Mouse (Mus musculus): ENCODE measurements around the gene Slc41a2. TPM values are rescaled to one million over a fixed set of nuclear protein-coding genes. Genes with fewer than 3 reads are reported as not detected.

Slc41a2 gene
- polyA plus RNA-seq, 1 experiment from 2014 or later, result 2.6 TPM

GRCm38 (mm10) chr10:83242106-83242686 is 95.5 kb downstream of the Slc41a2 start:
- Histone ChIP-seq H3K4me3 (no peak overlapping the region), H3K9ac (no peak overlapping the region), H3K27ac (no peak overlapping the region), H3K36me3 (no peaks in the 10 kb centered on the region), H3K27me3 (replicated peaks) (no peaks in the 10 kb centered on the region), H3K4me1 (peaks cover 9% of the 10 kb centered on the region; the same call in 1 of the 2 replicates), H3K4me2 (replicated peaks) (no peak overlapping the region), H3K9me3 (no peaks in the 10 kb centered on the region)
- no peak for ATAC-seq (ENCODE audit: low FRiP score, low read depth)
- 70% methylated on average over 11 of the region's 11 CpGs for WGBS

DNA sequence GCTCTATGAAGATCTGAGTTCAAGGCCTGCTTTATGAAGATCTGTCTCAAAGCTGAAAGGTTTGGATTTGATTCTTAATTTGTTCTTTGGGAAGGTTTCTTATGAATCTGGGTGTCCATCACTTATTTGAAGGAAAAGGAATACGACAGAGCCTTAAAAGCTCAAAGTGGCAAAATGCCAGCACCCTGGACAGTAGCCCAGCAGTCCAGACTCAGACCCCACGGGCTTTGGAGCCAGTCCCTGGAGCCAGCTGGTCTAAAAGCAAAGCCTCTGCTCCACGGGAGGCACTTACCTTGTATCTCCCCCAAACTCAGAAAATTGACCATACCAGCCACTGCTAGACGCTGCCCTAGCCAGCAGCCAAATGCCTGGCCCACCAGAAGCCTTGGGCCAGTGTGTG is 103.3 kb downstream of the Slc41a2 start:
- H3K27me3 ChIP-seq (replicated peaks), result no peaks in the 10 kb centered on the region
- 63% methylated on average over 4 of the region's 4 CpGs for WGBS
- no peak for ATAC-seq (ENCODE audit: low FRiP score, low read depth)
- no peaks in the 10 kb centered on the region for H3K9me3 ChIP-seq
- no peaks in the 10 kb centered on the region for H3K36me3 ChIP-seq
- H3K4me2 ChIP-seq (replicated peaks), result no peak overlapping the region
- H3K27ac ChIP-seq, result no peak overlapping the region
- H3K4me3 ChIP-seq, result no peak overlapping the region
- H3K9ac ChIP-seq, result no peak overlapping the region
- no peaks in the 10 kb centered on the region for H3K4me1 ChIP-seq

- Histone ChIP-seq H3K4me2 (replicated peaks) (no peak overlapping the region), H3K9ac (no peak overlapping the region)
- 91% methylated on average over 3 of the region's 3 CpGs for WGBS
These were observed 103.7 kb downstream of the Slc41a2 start for GRCm38 (mm10) chr10:83233967-83234366.

GRCm38 (mm10) chr10:83228626-83229025 is 109.1 kb downstream of the Slc41a2 start:
- H3K27me3 ChIP-seq (replicated peaks), result no peaks in the 10 kb centered on the region
- no peak overlapping the region for H3K27ac ChIP-seq
- no peak overlapping the region for H3K9ac ChIP-seq
- no peaks in the 10 kb centered on the region for H3K9me3 ChIP-seq
- no peaks in the 10 kb centered on the region for H3K4me1 ChIP-seq
- H3K36me3 ChIP-seq, result no peaks in the 10 kb centered on the region
- 88% methylated on average over 4 of the region's 4 CpGs for WGBS
- ATAC-seq (ENCODE audit: low FRiP score, low read depth), result no peak
- H3K4me2 ChIP-seq (replicated peaks), result no peak overlapping the region
- no peak overlapping the region for H3K4me3 ChIP-seq

More at GRCm38 (mm10) chr10:83233967-83234366, 103.7 kb downstream of the Slc41a2 start:
- no peak for ATAC-seq (ENCODE audit: low FRiP score, low read depth)
- no peak overlapping the region for H3K27ac ChIP-seq
- no peaks in the 10 kb centered on the region for H3K27me3 ChIP-seq (replicated peaks)
- no peaks in the 10 kb centered on the region for H3K9me3 ChIP-seq
- H3K4me1 ChIP-seq, result no peaks in the 10 kb centered on the region
- H3K36me3 ChIP-seq, result no peaks in the 10 kb centered on the region
- no peak overlapping the region for H3K4me3 ChIP-seq

- no peak overlapping the region for H3K9ac ChIP-seq
- H3K4me2 ChIP-seq (replicated peaks), result no peak overlapping the region
- H3K4me1 ChIP-seq, result no peaks in the 10 kb centered on the region
- no peaks in the 10 kb centered on the region for H3K9me3 ChIP-seq
- ATAC-seq (ENCODE audit: low FRiP score, low read depth), result no peak
- no peak overlapping the region for H3K27ac ChIP-seq
- H3K36me3 ChIP-seq, result no peaks in the 10 kb centered on the region
- whole genome bisulfite sequencing, result 45% methylated on average over 3 of the region's 3 CpGs
- H3K27me3 ChIP-seq (replicated peaks), result no peaks in the 10 kb centered on the region
- H3K4me3 ChIP-seq, result no peak overlapping the region
These were observed 112.7 kb downstream of the Slc41a2 start for GRCm38 (mm10) chr10:83224999-83225398.

DNA sequence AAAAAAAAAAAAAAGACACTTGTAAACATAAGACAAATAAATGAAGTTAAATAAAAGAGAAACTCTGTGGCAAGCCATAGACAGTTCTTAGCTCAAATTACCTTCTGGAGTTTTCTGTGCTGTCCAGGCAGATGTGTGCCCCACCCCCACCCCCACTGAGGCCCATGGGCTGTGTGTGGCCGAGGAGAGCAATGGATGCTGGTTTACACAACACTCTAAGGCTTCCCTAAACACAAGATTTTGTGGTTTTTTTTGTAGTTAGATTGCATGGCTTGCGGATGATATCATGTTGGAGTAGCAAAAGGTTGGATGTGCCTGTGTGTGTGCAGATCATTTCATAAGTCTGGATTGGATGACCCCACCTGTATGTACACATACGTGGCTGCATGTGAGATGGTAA is 116.8 kb downstream of the Slc41a2 start:
- 88% methylated on average over 3 of the region's 3 CpGs for WGBS
- H3K9me3 ChIP-seq, result no peaks in the 10 kb centered on the region

GRCm38 (mm10) chr10:83220217-83220616 is 117.5 kb downstream of the Slc41a2 start:
- no peak overlapping the region for H3K4me3 ChIP-seq
- H3K27me3 ChIP-seq (replicated peaks), result no peaks in the 10 kb centered on the region
- H3K4me2 ChIP-seq (replicated peaks), result no peak overlapping the region
- no peaks in the 10 kb centered on the region for H3K36me3 ChIP-seq
- H3K9ac ChIP-seq, result no peak overlapping the region
- no peak overlapping the region for H3K27ac ChIP-seq
- 88% methylated on average over 10 of the region's 10 CpGs for WGBS
- no peaks in the 10 kb centered on the region for H3K4me1 ChIP-seq
- no peaks in the 10 kb centered on the region for H3K9me3 ChIP-seq
- ATAC-seq (ENCODE audit: low FRiP score, low read depth), result no peak

More for the DNA sequence above, 116.8 kb downstream of the Slc41a2 start:
- H3K27ac ChIP-seq, result no peak overlapping the region
- no peak overlapping the region for H3K9ac ChIP-seq
- no peaks in the 10 kb centered on the region for H3K36me3 ChIP-seq
- no peak for ATAC-seq (ENCODE audit: low FRiP score, low read depth)
- no peaks in the 10 kb centered on the region for H3K4me1 ChIP-seq
- no peak overlapping the region for H3K4me3 ChIP-seq
- no peaks in the 10 kb centered on the region for H3K27me3 ChIP-seq (replicated peaks)
- H3K4me2 ChIP-seq (replicated peaks), result no peak overlapping the region

DNA sequence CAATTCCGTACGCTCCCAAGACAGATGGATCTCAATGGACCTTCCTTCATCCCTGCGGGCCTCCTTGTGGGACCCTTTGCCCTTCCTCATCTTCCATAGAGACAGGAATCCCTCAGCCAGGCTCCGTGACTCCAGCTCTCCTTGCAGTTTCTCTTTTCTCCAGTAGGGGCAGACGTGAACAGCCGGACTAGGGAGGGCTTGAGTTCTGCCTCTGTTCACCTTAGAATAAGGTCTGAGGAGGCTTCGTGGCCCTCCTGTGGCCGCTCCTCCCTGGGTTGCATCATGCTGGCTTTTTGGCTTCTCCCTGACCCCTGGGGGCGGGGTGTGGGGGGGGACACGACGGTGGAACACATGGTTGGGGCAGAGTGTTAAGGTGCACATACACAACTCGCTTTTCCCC is 118.0 kb downstream of the Slc41a2 start:
- Histone ChIP-seq H3K27ac (no peak overlapping the region), H3K4me1 (no peaks in the 10 kb centered on the region), H3K9ac (no peak overlapping the region), H3K4me3 (no peak overlapping the region), H3K4me2 (replicated peaks) (no peak overlapping the region), H3K9me3 (no peaks in the 10 kb centered on the region), H3K27me3 (replicated peaks) (no peaks in the 10 kb centered on the region), H3K36me3 (no peaks in the 10 kb centered on the region)
- ATAC-seq (ENCODE audit: low FRiP score, low read depth), result 0 out of 2 replicates have a peak, but pooled peaks have one; percentile 7
- WGBS, result 28% methylated on average over 12 of the region's 12 CpGs

GRCm38 (mm10) chr10:83218778-83219177 is 118.9 kb downstream of the Slc41a2 start:
- no peak for ATAC-seq (ENCODE audit: low FRiP score, low read depth)
- Histone ChIP-seq H3K36me3 (no peaks in the 10 kb centered on the region), H3K4me3 (no peak overlapping the region), H3K27me3 (replicated peaks) (no peaks in the 10 kb centered on the region), H3K4me1 (no peaks in the 10 kb centered on the region), H3K9me3 (no peaks in the 10 kb centered on the region), H3K27ac (no peak overlapping the region), H3K4me2 (replicated peaks) (no peak overlapping the region), H3K9ac (no peak overlapping the region)
- 46% methylated on average over 2 of the region's 2 CpGs for WGBS

GRCm38 (mm10) chr10:83217256-83217655 is 120.4 kb downstream of the Slc41a2 start:
- H3K4me2 ChIP-seq (replicated peaks), result no peak overlapping the region
- H3K4me1 ChIP-seq, result no peaks in the 10 kb centered on the region
- H3K27me3 ChIP-seq (replicated peaks), result no peaks in the 10 kb centered on the region
- H3K27ac ChIP-seq, result no peak overlapping the region
- ATAC-seq (ENCODE audit: low FRiP score, low read depth), result no peak
- H3K4me3 ChIP-seq, result no peak overlapping the region
- H3K36me3 ChIP-seq, result no peaks in the 10 kb centered on the region
- 80% methylated on average over 5 of the region's 5 CpGs for WGBS
- H3K9ac ChIP-seq, result no peak overlapping the region
- no peaks in the 10 kb centered on the region for H3K9me3 ChIP-seq

DNA sequence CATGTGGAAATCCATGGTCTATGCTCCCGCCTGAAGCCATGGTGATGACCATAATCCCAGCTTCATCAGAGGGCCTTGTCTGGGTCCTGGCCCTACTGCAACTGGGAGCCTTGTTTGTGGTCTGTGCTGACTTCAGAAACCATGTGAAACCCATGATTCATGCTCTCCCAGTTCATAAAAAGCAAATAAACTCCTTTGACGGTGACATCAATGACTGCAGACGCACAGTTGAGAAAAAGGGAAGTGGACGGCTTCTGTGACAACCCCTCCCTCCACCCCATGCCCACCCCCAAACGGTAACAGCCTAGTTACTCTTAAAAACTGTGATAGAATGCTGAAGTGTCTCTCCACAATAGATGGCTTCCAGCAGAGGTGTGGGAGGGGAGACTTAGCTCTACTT is 122.1 kb downstream of the Slc41a2 start:
- Histone ChIP-seq H3K4me1 (no peaks in the 10 kb centered on the region), H3K9me3 (no peaks in the 10 kb centered on the region), H3K4me3 (no peak overlapping the region), H3K27ac (no peak overlapping the region), H3K36me3 (no peaks in the 10 kb centered on the region), H3K9ac (no peak overlapping the region), H3K27me3 (replicated peaks) (no peaks in the 10 kb centered on the region), H3K4me2 (replicated peaks) (no peak overlapping the region)
- 70% methylated on average over 5 of the region's 5 CpGs for WGBS
- no peak for ATAC-seq (ENCODE audit: low FRiP score, low read depth)

DNA sequence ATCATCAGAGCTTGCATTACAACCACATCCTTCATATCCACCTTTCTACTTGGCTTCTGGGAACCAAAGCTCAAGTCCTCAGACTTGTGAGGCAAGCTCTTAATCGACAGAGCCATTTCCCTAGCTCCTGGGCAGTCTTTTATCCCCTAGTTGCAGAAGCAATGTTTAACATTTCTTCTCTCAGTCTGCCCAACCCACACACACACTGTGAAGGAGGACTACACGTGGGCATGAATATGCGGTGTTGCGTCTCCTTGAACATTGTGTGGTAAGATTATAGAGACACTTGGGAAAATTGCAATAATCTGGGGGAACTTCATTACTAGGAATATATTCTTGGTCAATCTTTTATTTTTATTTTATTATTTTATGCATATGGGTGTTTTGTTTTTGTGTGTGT is 125.1 kb downstream of the Slc41a2 start:
- H3K27me3 ChIP-seq (replicated peaks), result no peaks in the 10 kb centered on the region
- no peaks in the 10 kb centered on the region for H3K36me3 ChIP-seq
- no peak overlapping the region for H3K4me3 ChIP-seq
- H3K27ac ChIP-seq, result no peak overlapping the region
- 96% methylated on average over 4 of the region's 4 CpGs for WGBS
- H3K4me2 ChIP-seq (replicated peaks), result no peak overlapping the region
- no peak for ATAC-seq (ENCODE audit: low FRiP score, low read depth)
- H3K9me3 ChIP-seq, result no peaks in the 10 kb centered on the region
- H3K4me1 ChIP-seq, result no peaks in the 10 kb centered on the region
- H3K9ac ChIP-seq, result no peak overlapping the region

DNA sequence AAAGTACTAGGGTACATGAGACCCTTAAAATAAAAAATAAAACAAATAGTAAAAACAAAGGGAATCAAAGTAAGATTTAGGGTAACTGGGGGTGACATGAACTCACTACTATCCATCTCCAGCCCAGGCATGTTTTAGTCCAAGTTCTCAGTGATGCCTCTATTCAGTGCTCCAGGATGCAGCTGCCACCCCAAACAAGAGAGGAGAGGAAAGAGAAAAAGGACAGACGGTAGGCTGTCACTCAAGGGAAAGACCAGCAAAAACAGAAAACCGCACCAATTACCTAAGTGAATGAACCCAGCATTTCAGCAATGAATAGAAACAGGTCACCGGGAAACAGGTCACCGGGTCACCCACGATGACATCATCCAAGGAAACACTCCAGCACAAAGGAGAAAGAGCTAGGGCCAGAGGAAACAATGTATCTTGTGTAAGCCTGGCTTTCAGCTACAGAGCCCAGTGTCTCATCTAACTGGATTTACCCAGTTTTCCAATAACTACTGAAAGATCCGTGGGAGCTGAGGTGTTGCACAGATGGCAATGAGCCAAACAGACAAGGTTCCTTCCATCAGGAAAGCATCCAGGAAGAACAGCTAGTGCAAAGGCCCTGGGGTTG is 126.6 kb downstream of the Slc41a2 start:
- Histone ChIP-seq H3K4me2 (replicated peaks) (no peak overlapping the region), H3K27me3 (replicated peaks) (no peaks in the 10 kb centered on the region), H3K4me3 (no peak overlapping the region), H3K27ac (no peak overlapping the region), H3K36me3 (no peaks in the 10 kb centered on the region), H3K9me3 (no peaks in the 10 kb centered on the region), H3K9ac (no peak overlapping the region), H3K4me1 (no peaks in the 10 kb centered on the region)
- no peak for ATAC-seq (ENCODE audit: low FRiP score, low read depth)
- WGBS, result 36% methylated on average over 6 of the region's 6 CpGs

Data from neural tube, embryonic 12.5 days (tissue).